ENCODE assay signal across 7 mouse cellular contexts in genomic region chr5:125267150-125267961, GRCm38 (mm10).
DNase-seq lines count a peak whose midpoint lies in the region; ATAC-seq and TF ChIP-seq lines count a peak whose summit lies in the region.

No protein-coding gene starts in this region.

- no peak for TF ChIP-seq CTCF in brain, embryonic 14.5 days (IDR thresholded peaks at IDR 0.05; ENCODE audit: borderline replicate concordance, extremely low read depth, insufficient read depth, insufficient read length)
- TF ChIP-seq CTCF in heart, adult 2 months (IDR thresholded peaks at IDR 0.05), result no peak
- no peak for TF ChIP-seq CTCF in intestine, postnatal 0 days (IDR thresholded peaks at IDR 0.05; ENCODE audit: low read depth)

- H3K27me3 ChIP-seq in heart, adult 2 months (ENCODE audit: control insufficient read depth, insufficient read depth, low read length), result no peaks in the 10 kb centered on the region
- peaks cover 7% of the 10 kb centered on the region for H3K27me3 ChIP-seq in intestine, postnatal 0 days (replicated peaks; ENCODE audit: control insufficient read depth, insufficient read depth, low read length)
- H3K27me3 ChIP-seq in liver, embryonic 16.5 days (ENCODE audit: control insufficient read depth, insufficient read depth, low read depth, low read length), result peaks cover 4% of the 10 kb centered on the region; the same call in 1 of the 2 replicates
- H3K27me3 ChIP-seq in neural tube, embryonic 13.5 days, result no peaks in the 10 kb centered on the region

- no peak for TF ChIP-seq POLR2A in brain, embryonic 14.5 days (IDR thresholded peaks at IDR 0.05; ENCODE audit: borderline replicate concordance, extremely low read depth, insufficient read depth, insufficient read length, poor library complexity, severe bottlenecking)
- no peak for TF ChIP-seq POLR2A in heart, adult 2 months (IDR thresholded peaks at IDR 0.05; ENCODE audit: insufficient read depth, low read depth, low read length)

- intact Hi-C loops in heart, adult 2 months (cut with DNase I), result loop anchor here (1.0 to 5.0 kb wide), 4 partner anchors 64 to 245 kb away; partner anchors contain the start of gene Ncor2

- H3K79me2 ChIP-seq in heart, adult 2 months (replicated peaks; ENCODE audit: control insufficient read depth, insufficient read depth, low read length), result no peaks in the 10 kb centered on the region

- no peaks in the 10 kb centered on the region for H3K9me3 ChIP-seq in intestine, postnatal 0 days (ENCODE audit: control insufficient read depth)
- 0 out of 2 replicates have a peak, but pooled peaks cover 2% of the 10 kb centered on the region for H3K9me3 ChIP-seq in liver, embryonic 16.5 days (replicated peaks; ENCODE audit: control insufficient read depth, low read length)
- no peaks in the 10 kb centered on the region for H3K9me3 ChIP-seq in neural tube, embryonic 13.5 days

- peak overlapping the region; percentile 37 for H3K4me2 ChIP-seq in intestine, postnatal 0 days (replicated peaks; ENCODE audit: low read depth)
- H3K4me2 ChIP-seq in liver, embryonic 16.5 days (ENCODE audit: low read depth, low read length), result peak overlapping the region; percentile 34
- peak overlapping the region; percentile 45 for H3K4me2 ChIP-seq in neural tube, embryonic 13.5 days

- no peaks in the 10 kb centered on the region for H3K36me3 ChIP-seq in heart, adult 2 months (ENCODE audit: control insufficient read depth, insufficient read depth, low read length)
- H3K36me3 ChIP-seq in intestine, postnatal 0 days (ENCODE audit: control insufficient read depth, insufficient read depth), result no peaks in the 10 kb centered on the region
- no peaks in the 10 kb centered on the region for H3K36me3 ChIP-seq in liver, embryonic 16.5 days (ENCODE audit: control insufficient read depth, insufficient read depth)
- no peaks in the 10 kb centered on the region for H3K36me3 ChIP-seq in neural tube, embryonic 13.5 days

- peak; percentile 75 for DNase-seq in adipocyte (ENCODE audit: low spot score)
- peak; percentile 83 for DNase-seq in brain, embryonic 14.5 days (ENCODE audit: low read depth)
- peak; percentile 74 to 87 for DNase-seq in heart, adult 2 months
- no peak for DNase-seq in yolk sac, embryonic 10.5 days (ENCODE audit: low spot score)

- WGBS in heart, adult 2 months, result 21% methylated on average over 35 of the region's 35 CpGs
- WGBS in intestine, postnatal 0 days, result 40% methylated on average over 35 of the region's 35 CpGs
- 35% methylated on average over 35 of the region's 35 CpGs for WGBS in liver, embryonic 16.5 days (ENCODE audit: insufficient replicate concordance)
- 11% methylated on average over 35 of the region's 35 CpGs for WGBS in neural tube, embryonic 13.5 days

- H3K27ac ChIP-seq in heart, adult 2 months, result peak overlapping the region; percentile 80
- H3K27ac ChIP-seq in intestine, postnatal 0 days (ENCODE audit: low read depth, low read length), result no peak overlapping the region
- no peak overlapping the region for H3K27ac ChIP-seq in liver, embryonic 16.5 days (ENCODE audit: low read length)
- H3K27ac ChIP-seq in neural tube, embryonic 13.5 days (replicated peaks), result peak overlapping the region; percentile 96

- H3K4me1 ChIP-seq in heart, adult 2 months (ENCODE audit: control insufficient read depth, insufficient read depth, low read length), result peaks cover 17% of the 10 kb centered on the region
- H3K4me1 ChIP-seq in intestine, postnatal 0 days (replicated peaks; ENCODE audit: control insufficient read depth, insufficient read depth, low read length), result no peaks in the 10 kb centered on the region
- H3K4me1 ChIP-seq in liver, embryonic 16.5 days (ENCODE audit: control insufficient read depth, low read depth, low read length), result peaks cover 6% of the 10 kb centered on the region
- peaks cover 67% of the 10 kb centered on the region for H3K4me1 ChIP-seq in neural tube, embryonic 13.5 days (replicated peaks)

- TF ChIP-seq EP300 in heart, adult 2 months (IDR thresholded peaks at IDR 0.05; ENCODE audit: insufficient read depth, low read depth, low read length), result peak; percentile 45; the same call in 1 of the 2 replicates

- no peak for ATAC-seq in intestine, postnatal 0 days
- ATAC-seq in liver, embryonic 16.5 days (ENCODE audit: low read depth), result no peak
- peak; percentile 58 for ATAC-seq in neural tube, embryonic 13.5 days (ENCODE audit: low read depth)

- H3K4me3 ChIP-seq in heart, adult 2 months, result peak overlapping the region; percentile 11; the same call in 1 of the 2 replicates
- H3K4me3 ChIP-seq in intestine, postnatal 0 days (ENCODE audit: low read depth, low read length), result no peak overlapping the region
- 0 out of 2 replicates have a peak overlapping the region, but pooled peaks have one; percentile 2 for H3K4me3 ChIP-seq in liver, embryonic 16.5 days (ENCODE audit: low read depth, low read length)
- H3K4me3 ChIP-seq in neural tube, embryonic 13.5 days, result peak overlapping the region; percentile 15

- H3K9ac ChIP-seq in heart, adult 2 months (ENCODE audit: low read depth, low read length), result 0 out of 2 replicates have a peak overlapping the region, but pooled peaks have one; percentile 18
- 0 out of 2 replicates have a peak overlapping the region, but pooled peaks have one; percentile 2 for H3K9ac ChIP-seq in intestine, postnatal 0 days (ENCODE audit: low read depth, low read length)
- H3K9ac ChIP-seq in liver, embryonic 16.5 days (ENCODE audit: low read depth, low read length), result no peak overlapping the region
- H3K9ac ChIP-seq in neural tube, embryonic 13.5 days, result peak overlapping the region; percentile 52; the same call in 1 of the 2 replicates

Comparison
In these comparisons a context has a peak if more than half of its experiments do, and no peak if none do; other contexts are left out.
1. H3K27ac ChIP-seq: peak in heart, adult 2 months (single experiment) and neural tube, embryonic 13.5 days (single experiment); none in intestine, postnatal 0 days (single experiment) and liver, embryonic 16.5 days (single experiment).
2. Peak in every context shown above with its lines, with median percentiles within 50 percentile points of each other: H3K4me2 ChIP-seq.